Mouse (Mus musculus) central nervous system, embryonic 11.5 days (tissue): ENCODE results near the gene Pgrmc1. TPM values are rescaled to one million over a fixed set of nuclear protein-coding genes. Genes with fewer than 3 reads are reported as not detected.

Source experiments
- polyA plus RNA-seq: library from polyadenylated mRNA; depleted of rRNA; stranded (reverse); fragments of >200 nt; gene quantifications from 2 replicates; pipeline ENCODE4 v1.2.3, GENCODE M21; 2012; rRNA removed

Gene Pgrmc1
- polyA plus RNA-seq, result 148 and 169 TPM in 2 replicates

DNA sequence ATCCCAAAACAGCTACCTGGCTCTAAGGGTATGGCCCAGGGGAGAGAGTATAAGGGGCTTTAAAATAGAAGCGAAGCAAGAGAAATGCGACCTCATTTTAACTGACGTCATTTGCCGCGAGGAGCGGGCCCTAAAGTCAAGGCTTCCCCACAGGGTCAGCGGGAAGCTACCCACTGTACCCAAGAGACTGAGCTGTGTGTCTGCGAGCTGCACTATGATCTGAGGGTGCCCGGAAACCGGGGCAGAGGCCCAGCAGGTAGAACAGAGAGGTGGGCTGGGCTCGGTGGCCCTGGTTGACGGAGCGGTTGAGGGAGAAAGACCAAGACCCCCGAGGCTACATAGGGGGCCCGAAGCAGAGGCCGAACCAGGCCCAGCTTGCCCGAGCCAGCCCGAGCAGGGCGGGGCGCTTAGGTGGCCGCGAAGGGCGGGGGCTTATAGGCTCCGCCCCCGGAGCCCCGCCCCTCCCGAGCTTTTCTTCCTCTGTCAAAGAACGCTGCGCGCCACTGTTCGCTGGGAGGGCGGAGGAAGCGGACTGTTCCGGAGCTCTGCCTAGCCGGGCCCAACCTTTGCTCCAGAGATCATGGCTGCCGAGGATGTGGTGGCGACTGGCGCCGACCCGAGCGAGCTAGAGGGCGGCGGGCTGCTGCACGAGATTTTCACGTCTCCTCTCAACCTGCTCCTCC lies at the start of gene Pgrmc1:
Gene Pgrmc1, plus strand, starts transcription at position 500 of the 683 bp plus-strand sequence.

DNA sequence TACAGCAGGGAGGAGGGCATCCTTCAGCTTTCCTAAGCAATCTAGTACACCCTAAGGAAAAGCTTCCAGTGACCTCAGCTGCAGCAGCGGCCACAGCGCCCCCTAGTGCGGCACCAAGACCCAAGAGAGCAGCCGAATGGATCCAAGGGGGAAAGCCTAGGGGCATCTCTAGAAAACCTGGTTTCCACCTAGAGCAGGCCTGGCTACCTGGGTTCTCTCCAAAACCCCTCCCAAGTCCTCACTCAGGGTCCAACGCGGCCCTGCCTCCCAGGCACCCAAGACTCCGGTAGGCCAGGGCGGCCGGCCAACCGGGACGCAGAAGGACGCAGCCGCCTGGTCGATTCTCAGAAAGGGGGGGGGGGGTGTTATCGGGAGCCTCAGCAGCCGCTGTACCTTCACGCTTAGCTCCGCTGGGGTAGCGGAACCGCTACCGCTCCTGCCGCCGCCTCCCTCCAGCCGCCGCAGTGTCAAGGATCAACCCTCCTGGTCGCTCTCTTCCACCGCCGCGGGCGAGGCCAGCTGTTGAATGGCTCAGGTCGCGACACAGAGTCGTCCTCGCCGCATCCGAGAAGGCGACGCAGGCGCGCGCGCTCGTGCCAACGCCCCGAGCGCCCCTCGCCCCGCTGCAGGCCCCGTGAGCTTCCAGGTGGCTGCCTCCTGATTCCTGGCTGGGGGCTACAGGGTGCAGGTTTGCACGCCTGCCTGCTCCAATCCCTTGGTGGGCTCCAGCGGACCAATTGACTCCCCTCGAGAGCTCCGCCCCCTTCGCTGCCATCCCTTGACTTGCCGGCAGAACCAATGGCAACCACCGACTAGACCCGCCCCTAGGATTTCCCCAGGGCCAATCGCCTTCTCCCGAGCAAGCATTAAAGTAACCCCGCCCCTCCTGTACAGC lies 46.9 kb downstream of the Pgrmc1 start, which contains the start of gene Akap17b:
Gene Akap17b, minus strand, starts transcription at position 739 of the 895 bp plus-strand sequence.

Other genes with a start within 250 kb of the Pgrmc1 start
- not detected in 2 replicates for gene Gm6268, start 196.9 kb upstream of the Pgrmc1 start, polyA plus RNA-seq
- 0.04 TPM in 1 of 2 replicates, not detected in the other for gene Gm14569, start 106.4 kb upstream of the Pgrmc1 start, polyA plus RNA-seq
- 5.5 and 5.7 TPM in 2 replicates for gene Akap17b, start 47.2 kb downstream of the Pgrmc1 start, polyA plus RNA-seq
- gene Slc25a43, start 145.5 kb downstream of the Pgrmc1 start, polyA plus RNA-seq, result 0.93 and 1.1 TPM in 2 replicates
- gene Slc25a5, start 197.4 kb downstream of the Pgrmc1 start, polyA plus RNA-seq, result 454 and 581 TPM in 2 replicates